Mouse (Mus musculus) megakaryocyte, embryonic 14.5 days (primary cell): ENCODE measurements around the gene Cytip.

ENCODE experiments used
- FLI1 ChIP-seq: IDR thresholded peaks from 2 replicates; pipeline ENCODE4 v1.6.1; 2012; ENCODE audit warnings: low read length, inconsistent platforms, mixed read lengths
- GATA1 ChIP-seq: IDR thresholded peaks from 3 replicates; pipeline ENCODE4 v1.6.1; 2012; ENCODE audit warnings: mixed read lengths, low read length, inconsistent platforms, borderline replicate concordance

GRCm38 (mm10) chr2:58153742-58154141 is 41.6 kb downstream of the Cytip start:
- TF ChIP-seq GATA1 (no peak), FLI1 (no peak)
